Mouse (Mus musculus): Measurements from ENCODE around the gene Setd1a. TPM values are rescaled to one million over a fixed set of nuclear protein-coding genes. Genes with fewer than 3 reads are reported as not detected.
A peak's percentile ranks its signal among the peaks of the same experiment; 100 is the strongest.
"Not testable (repeated sequence)": the region's sequence is repeated elsewhere in the genome, so short reads cannot be mapped to it uniquely, and the experiment has no call there.

Gene Setd1a
- polyA plus RNA-seq, 1 experiment from 2014 or later: 17.4 TPM

GRCm38 (mm10) chr7:127768346-127768996, 8.0 kb upstream of the Setd1a start:
- Histone ChIP-seq H3K4me1 (replicated peaks) (peaks cover 19% of the 10 kb centered on the region), H3K36me3 (peaks cover 18% of the 10 kb centered on the region; the same call in 1 of the 2 replicates), H3K4me2 (replicated peaks) (no peak overlapping the region), H3K27me3 (replicated peaks) (no peaks in the 10 kb centered on the region), H3K9ac (no peak overlapping the region), H3K9me3 (no peaks in the 10 kb centered on the region), H3K4me3 (replicated peaks) (no peak overlapping the region), H3K27ac (peak overlapping the region; percentile 44; the same call in 1 of the 2 replicates)
- 57% methylated on average over 13 of the region's 13 CpGs for WGBS
- no peak for ATAC-seq

- Histone ChIP-seq H3K9me3 (no peaks in the 10 kb centered on the region), H3K4me1 (replicated peaks) (peaks cover 23% of the 10 kb centered on the region), H3K27ac (peak overlapping the region; percentile 91), H3K4me2 (replicated peaks) (peak overlapping the region; percentile 89), H3K4me3 (replicated peaks) (peak overlapping the region; percentile 60), H3K36me3 (peaks cover 18% of the 10 kb centered on the region; the same call in 1 of the 2 replicates), H3K27me3 (replicated peaks) (no peaks in the 10 kb centered on the region), H3K9ac (peak overlapping the region; percentile 89)
- ATAC-seq: peak; percentile 88
- under 1% methylated on average over 16 of the region's 16 CpGs for WGBS
These were observed 7.4 kb upstream of the Setd1a start for GRCm38 (mm10) chr7:127768997-127769593.

- peak within 1 kb of the TSS; percentile 89 for H3K9ac ChIP-seq
- no peaks in the 10 kb centered on the region for H3K27me3 ChIP-seq (replicated peaks)
- peaks cover 23% of the 10 kb centered on the region for H3K4me1 ChIP-seq (replicated peaks)
- H3K9me3 ChIP-seq: no peaks in the 10 kb centered on the region
- H3K36me3 ChIP-seq: peaks cover 15% of the 10 kb centered on the region; the same call in 1 of the 2 replicates
- ATAC-seq: peak; percentile 87
- under 1% methylated on average over 24 of the region's 24 CpGs for whole genome bisulfite sequencing
- H3K4me3 ChIP-seq (replicated peaks): peak within 1 kb of the TSS; percentile 60
- H3K27ac ChIP-seq: peak within 1 kb of the TSS; percentile 91
- peak within 1 kb of the TSS; percentile 89 for H3K4me2 ChIP-seq (replicated peaks)
These were observed 6.8 kb upstream of the Setd1a start, which contains the start of gene Orai3 for GRCm38 (mm10) chr7:127769651-127770038. Gene Orai3 (plus strand): TSS chr7:127769815.

- Histone ChIP-seq H3K9me3 (no peaks in the 10 kb centered on the region), H3K4me3 (replicated peaks) (peak overlapping the region; percentile 60), H3K4me2 (replicated peaks) (peak overlapping the region; percentile 89), H3K9ac (peak overlapping the region; percentile 89), H3K4me1 (replicated peaks) (peaks cover 23% of the 10 kb centered on the region), H3K27ac (peak overlapping the region; percentile 91), H3K27me3 (replicated peaks) (no peaks in the 10 kb centered on the region), H3K36me3 (0 out of 2 replicates have a peak, but pooled peaks cover 12% of the 10 kb centered on the region)
- peak; percentile 32 for ATAC-seq
- WGBS: 2% methylated on average over 27 of the region's 27 CpGs
These were observed 6.2 kb upstream of the Setd1a start for GRCm38 (mm10) chr7:127770039-127770905.

GRCm38 (mm10) chr7:127771262-127771661, 5.2 kb upstream of the Setd1a start:
- Histone ChIP-seq H3K4me2 (replicated peaks) (peak overlapping the region; percentile 89), H3K4me3 (replicated peaks) (no peak overlapping the region), H3K4me1 (replicated peaks) (peaks cover 23% of the 10 kb centered on the region), H3K9ac (no peak overlapping the region), H3K27ac (no peak overlapping the region), H3K36me3 (0 out of 2 replicates have a peak, but pooled peaks cover 6% of the 10 kb centered on the region), H3K9me3 (no peaks in the 10 kb centered on the region), H3K27me3 (replicated peaks) (no peaks in the 10 kb centered on the region)
- 61% methylated on average over 5 of the region's 5 CpGs for WGBS
- ATAC-seq: no peak

GRCm38 (mm10) chr7:127772080-127772479, 4.4 kb upstream of the Setd1a start:
- no peaks in the 10 kb centered on the region for H3K9me3 ChIP-seq
- H3K4me3 ChIP-seq (replicated peaks): no peak overlapping the region
- H3K36me3 ChIP-seq: 0 out of 2 replicates have a peak, but pooled peaks cover 6% of the 10 kb centered on the region
- H3K4me2 ChIP-seq (replicated peaks): no peak overlapping the region
- peaks cover 23% of the 10 kb centered on the region for H3K4me1 ChIP-seq (replicated peaks)
- WGBS: 60% methylated on average over 3 of the region's 3 CpGs
- H3K9ac ChIP-seq: no peak overlapping the region
- ATAC-seq: no peak
- H3K27ac ChIP-seq: no peak overlapping the region
- H3K27me3 ChIP-seq (replicated peaks): no peaks in the 10 kb centered on the region

GRCm38 (mm10) chr7:127772557-127772956, 3.9 kb upstream of the Setd1a start:
- H3K27ac ChIP-seq: no peak overlapping the region
- WGBS: 90% methylated on average over 1 of the region's 1 CpGs

GRCm38 (mm10) chr7:127773664-127774384, 2.6 kb upstream of the Setd1a start:
- H3K4me3 ChIP-seq (replicated peaks): no peak overlapping the region
- H3K4me2 ChIP-seq (replicated peaks): no peak overlapping the region
- no peaks in the 10 kb centered on the region for H3K36me3 ChIP-seq
- H3K9me3 ChIP-seq: no peaks in the 10 kb centered on the region
- H3K9ac ChIP-seq: 0 out of 2 replicates have a peak overlapping the region, but pooled peaks have one; percentile 10
- no peak for ATAC-seq
- WGBS: 38% methylated on average over 9 of the region's 9 CpGs
- H3K4me1 ChIP-seq (replicated peaks): peaks cover 24% of the 10 kb centered on the region
- H3K27ac ChIP-seq: no peak overlapping the region
- no peaks in the 10 kb centered on the region for H3K27me3 ChIP-seq (replicated peaks)

More at GRCm38 (mm10) chr7:127772557-127772956, 3.9 kb upstream of the Setd1a start:
- Histone ChIP-seq H3K36me3 (0 out of 2 replicates have a peak, but pooled peaks cover 3% of the 10 kb centered on the region), H3K9ac (no peak overlapping the region), H3K9me3 (no peaks in the 10 kb centered on the region), H3K27me3 (replicated peaks) (no peaks in the 10 kb centered on the region), H3K4me2 (replicated peaks) (no peak overlapping the region), H3K4me1 (replicated peaks) (peaks cover 23% of the 10 kb centered on the region), H3K4me3 (replicated peaks) (no peak overlapping the region)
- no peak for ATAC-seq

GRCm38 (mm10) chr7:127775837-127776236, 633 bp upstream of the Setd1a start:
- Histone ChIP-seq H3K27ac (peak overlapping the region; percentile 98; the same call in 1 of the 2 replicates), H3K9ac (peak overlapping the region; percentile 88), H3K4me1 (replicated peaks) (peaks cover 15% of the 10 kb centered on the region), H3K4me3 (replicated peaks) (peak overlapping the region; percentile 92), H3K4me2 (replicated peaks) (peak overlapping the region; percentile 84)
- 68% methylated on average over 7 of the region's 7 CpGs for WGBS
- not testable (repeated sequence) for H3K36me3 ChIP-seq; H3K27me3 ChIP-seq (replicated peaks); H3K9me3 ChIP-seq; ATAC-seq

GRCm38 (mm10) chr7:127776878-127777473, 506 bp downstream of the Setd1a start:
- Histone ChIP-seq H3K36me3 (peaks cover 14% of the 10 kb centered on the region), H3K9ac (peak overlapping the region; percentile 88), H3K4me2 (replicated peaks) (peak overlapping the region; percentile 84), H3K4me3 (replicated peaks) (peak overlapping the region; percentile 92), H3K4me1 (replicated peaks) (peaks cover 9% of the 10 kb centered on the region), H3K9me3 (no peaks in the 10 kb centered on the region), H3K27me3 (replicated peaks) (no peaks in the 10 kb centered on the region), H3K27ac (peak overlapping the region; percentile 98)
- ATAC-seq: peak; percentile 95
- WGBS: under 1% methylated on average over 56 of the region's 70 CpGs
